Mouse (Mus musculus): Measurements from ENCODE around the gene Macrod2. TPM values are rescaled to one million over a fixed set of nuclear protein-coding genes. Genes with fewer than 3 reads are reported as not detected.

Gene Macrod2
- total RNA-seq, 2 experiments from 2014 or later, result 53.5 to 56.4 TPM

DNA sequence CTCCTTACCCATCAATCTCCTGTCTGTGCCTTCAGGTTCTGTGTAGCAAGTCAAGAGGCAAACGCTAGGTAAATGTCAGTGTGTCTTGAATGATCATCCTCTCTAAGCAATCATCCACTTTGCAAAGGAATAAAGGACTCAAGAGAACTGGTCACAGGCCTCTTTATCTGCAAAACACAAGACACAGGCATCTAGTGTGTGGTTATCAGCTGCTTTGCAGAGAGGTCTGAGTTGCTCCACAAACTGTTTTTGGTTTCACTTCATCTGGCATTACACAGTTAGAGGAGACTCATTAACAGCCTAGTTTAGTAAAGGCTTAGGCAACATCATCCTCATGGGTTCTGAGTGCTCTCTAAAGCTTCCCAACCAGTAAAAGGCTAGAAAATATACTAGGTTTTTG, 2004.4 kb downstream of the Macrod2 start:
- intact Hi-C loops (cut with DNase I), result no loop called here
- no peak for TF ChIP-seq CTCF (IDR thresholded peaks at IDR 0.05)
- no peak overlapping the region for H3K4me3 ChIP-seq
- no peak overlapping the region for H3K27ac ChIP-seq
- no peak for DNase-seq (ENCODE audit: extremely low spot score in 1 of 2, low spot score in 2 of 2)

DNA sequence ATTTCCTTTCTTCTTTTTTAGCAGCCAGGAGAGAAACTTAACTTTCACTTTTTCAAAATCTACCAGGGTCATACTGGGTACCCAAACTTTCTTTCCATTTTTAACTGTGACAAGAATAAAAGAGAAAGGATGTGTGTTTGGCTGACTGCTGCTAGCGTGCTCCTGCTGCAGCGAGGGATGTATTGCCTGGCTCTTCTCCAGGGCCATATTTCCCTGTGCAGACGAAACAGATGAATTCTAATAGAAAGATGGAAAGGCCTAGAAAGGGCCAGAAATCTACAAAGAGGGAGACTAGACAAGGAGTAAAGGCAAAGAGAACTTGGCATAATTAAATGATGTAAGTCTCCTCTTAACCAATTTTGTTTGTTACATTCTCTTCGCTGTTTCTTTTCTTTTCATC, 2005.7 kb downstream of the Macrod2 start:
- intact Hi-C loops (cut with DNase I), result loop anchor here (5.0 kb wide), 2 partner anchors 138 to 1733 kb away; no protein-coding TSS in a partner anchor
- DNase-seq (ENCODE audit: extremely low spot score in 1 of 2, low spot score in 2 of 2), result no peak
- Histone ChIP-seq H3K27ac (peak overlapping the region; percentile 57), H3K4me3 (no peak overlapping the region)
- TF ChIP-seq CTCF (IDR thresholded peaks at IDR 0.05), result no peak

DNA sequence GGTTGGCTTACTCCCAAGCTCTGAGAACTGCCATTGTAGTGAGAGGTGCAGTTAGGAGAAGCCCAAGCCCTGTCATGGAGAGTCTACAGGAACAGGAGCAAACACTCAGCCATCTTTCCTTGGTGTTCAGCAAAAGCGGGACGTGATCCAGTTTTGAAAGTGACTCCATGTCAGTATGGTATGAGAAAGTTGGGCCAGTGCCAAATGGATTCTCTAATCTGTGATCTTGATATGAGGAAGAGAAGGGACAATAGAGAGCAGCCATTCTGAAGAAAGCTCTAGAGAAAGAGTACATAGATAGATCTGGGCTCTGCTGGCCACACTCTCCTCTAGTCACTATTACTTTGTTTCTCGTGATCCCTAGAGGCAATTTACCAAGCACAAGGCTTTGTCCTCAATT, 2006.2 kb downstream of the Macrod2 start:
- DNase-seq (ENCODE audit: extremely low spot score in 1 of 2, low spot score in 2 of 2), result no peak
- intact Hi-C loops (cut with DNase I), result loop anchor here (5.0 kb wide), 2 partner anchors 139 to 1734 kb away; no protein-coding TSS in a partner anchor
- H3K4me3 ChIP-seq, result no peak overlapping the region
- H3K27ac ChIP-seq, result peak overlapping the region; percentile 57
- no peak for TF ChIP-seq CTCF (IDR thresholded peaks at IDR 0.05)

DNA sequence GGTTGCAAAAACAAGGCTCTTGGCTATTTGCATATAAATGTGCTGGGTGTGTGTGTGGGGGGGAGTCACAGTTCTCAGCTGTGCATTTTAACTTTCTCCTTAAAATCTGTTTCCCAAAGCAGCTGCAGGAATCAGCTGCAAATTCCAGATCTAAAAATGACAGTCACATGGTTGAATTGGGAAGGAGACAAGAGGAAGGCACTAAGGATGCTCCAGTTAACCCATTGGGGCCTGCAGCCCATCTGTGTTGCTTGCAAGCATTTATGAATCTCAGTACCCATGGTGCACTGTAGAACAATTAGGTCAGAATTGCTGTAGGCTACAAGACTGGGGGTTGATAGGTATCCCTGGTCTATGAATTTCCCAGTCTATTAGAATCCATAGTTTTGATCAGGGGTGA, 2008.3 kb downstream of the Macrod2 start:
- peak overlapping the region; percentile 77 for H3K27ac ChIP-seq
- no peak for TF ChIP-seq CTCF (IDR thresholded peaks at IDR 0.05)
- peak; percentile 22 to 43 for DNase-seq (ENCODE audit: extremely low spot score in 1 of 2, low spot score in 2 of 2)
- H3K4me3 ChIP-seq, result no peak overlapping the region
- intact Hi-C loops (cut with DNase I), result loop anchor here (5.0 kb wide), 2 partner anchors 141 to 1736 kb away; no protein-coding TSS in a partner anchor

DNA sequence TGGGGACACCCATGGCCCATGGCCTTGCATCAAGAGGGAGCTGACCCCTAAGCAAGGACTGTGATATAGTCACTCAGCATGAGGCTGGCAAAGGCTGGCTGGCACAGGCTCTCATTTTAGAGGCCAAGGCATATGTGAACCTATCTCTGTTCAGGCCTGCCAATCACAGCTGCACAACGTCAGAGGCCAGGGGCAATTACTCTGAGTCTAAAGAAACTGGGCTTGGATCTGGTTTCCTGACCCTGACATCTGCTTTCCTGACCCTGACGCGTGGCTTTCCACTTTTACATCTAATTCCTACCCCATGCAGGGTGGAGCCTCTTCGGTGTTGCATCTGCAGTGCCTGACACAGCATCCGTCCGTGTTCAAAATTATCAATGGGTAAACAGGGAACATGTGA, 2009.2 kb downstream of the Macrod2 start:
- DNase-seq (ENCODE audit: extremely low spot score in 1 of 2, low spot score in 2 of 2), result no peak
- Histone ChIP-seq H3K27ac (peak overlapping the region; percentile 77), H3K4me3 (no peak overlapping the region)
- TF ChIP-seq CTCF (IDR thresholded peaks at IDR 0.05), result no peak
- intact Hi-C loops (cut with DNase I), result loop anchor here (5.0 kb wide), 2 partner anchors 142 to 1737 kb away; no protein-coding TSS in a partner anchor

DNA sequence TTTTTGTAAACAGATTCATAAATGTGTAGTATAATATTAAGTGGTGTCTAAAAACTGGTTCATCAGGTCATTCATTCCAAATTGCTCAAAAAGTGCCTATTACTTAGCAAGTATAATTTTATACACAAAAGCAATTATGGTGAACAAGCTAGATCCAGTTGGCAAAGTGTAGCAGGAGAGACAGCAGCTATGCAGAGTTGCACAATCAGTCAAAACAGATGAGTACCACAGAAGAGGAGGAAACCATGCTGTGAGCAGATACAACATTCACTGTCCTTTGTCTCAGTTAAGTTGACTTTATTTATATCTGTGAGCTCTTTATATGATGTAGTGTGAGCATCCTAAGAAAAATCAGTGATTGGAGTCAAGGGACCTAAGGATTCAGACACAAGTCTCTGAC, 2012.2 kb downstream of the Macrod2 start:
- no peak overlapping the region for H3K27ac ChIP-seq

DNA sequence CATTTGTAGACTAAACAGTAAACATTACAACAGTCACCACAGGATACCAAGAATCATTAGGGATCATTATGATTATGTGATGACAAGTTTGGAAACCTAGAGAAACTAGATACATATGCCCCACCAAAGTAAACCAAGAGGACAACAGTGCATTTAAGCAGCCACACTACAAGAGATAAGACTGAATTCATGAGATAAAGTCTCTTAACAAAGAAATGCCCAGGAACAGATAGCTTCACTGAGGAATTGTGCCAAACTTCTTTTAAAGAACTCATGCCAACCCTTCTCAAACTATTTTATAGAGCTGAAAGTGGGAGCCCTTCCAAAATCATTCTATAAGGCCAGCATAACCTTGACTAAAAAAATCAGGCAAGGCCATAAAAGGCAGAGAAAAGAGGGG, 2015.0 kb downstream of the Macrod2 start:
- no peak for DNase-seq (ENCODE audit: extremely low spot score in 1 of 2, low spot score in 2 of 2)
- intact Hi-C loops (cut with DNase I), result no loop called here
- H3K4me3 ChIP-seq, result no peak overlapping the region
- no peak for TF ChIP-seq CTCF (IDR thresholded peaks at IDR 0.05)
- no peak overlapping the region for H3K27ac ChIP-seq

More for the DNA sequence above, 2012.2 kb downstream of the Macrod2 start:
- DNase-seq (ENCODE audit: extremely low spot score in 1 of 2, low spot score in 2 of 2), result no peak
- H3K4me3 ChIP-seq, result no peak overlapping the region
- no peak for TF ChIP-seq CTCF (IDR thresholded peaks at IDR 0.05)
- intact Hi-C loops (cut with DNase I), result no loop called here

DNA sequence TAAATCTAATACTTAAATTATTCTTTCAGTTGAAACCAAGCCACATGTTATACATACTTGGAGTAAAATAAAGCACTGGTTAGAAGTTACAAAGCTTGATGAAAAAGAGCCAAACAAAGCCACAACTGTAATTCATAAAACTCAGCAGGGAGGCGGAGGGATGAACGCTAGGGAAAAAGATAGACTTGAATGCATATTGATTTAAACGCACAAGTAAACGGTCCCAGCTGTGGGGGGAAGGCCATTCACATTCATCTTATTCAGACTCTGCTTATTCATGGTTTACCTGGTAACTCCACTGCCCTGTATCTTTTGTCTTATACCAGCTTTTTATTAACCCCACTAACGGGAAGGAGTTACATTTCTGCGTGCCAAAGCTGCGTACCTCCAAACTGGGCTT, 2038.0 kb downstream of the Macrod2 start:
- DNase-seq (ENCODE audit: extremely low spot score in 1 of 2, low spot score in 2 of 2), result no peak
- intact Hi-C loops (cut with DNase I), result no loop called here
- no peak overlapping the region for H3K4me3 ChIP-seq
- no peak for TF ChIP-seq CTCF (IDR thresholded peaks at IDR 0.05)
- H3K27ac ChIP-seq, result no peak overlapping the region

DNA sequence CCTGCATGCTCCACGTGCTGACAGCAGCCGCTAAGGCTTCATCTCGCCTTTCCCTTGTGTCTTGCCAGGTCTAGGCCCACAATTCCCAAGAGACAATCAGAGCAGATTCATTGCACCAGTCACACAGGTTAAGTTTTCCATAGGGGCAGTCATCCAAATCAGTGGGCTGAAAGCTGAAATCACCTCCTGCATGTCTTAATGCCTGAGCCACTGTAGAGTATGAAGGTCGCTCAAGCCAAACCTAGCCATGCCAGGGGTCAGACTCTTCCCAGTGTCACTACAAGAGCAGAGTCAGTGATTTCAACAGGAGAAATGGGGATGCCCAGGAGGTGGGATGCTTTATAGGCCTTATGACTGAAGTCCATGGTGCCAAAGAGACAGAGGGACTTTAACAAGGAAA, 2039.6 kb downstream of the Macrod2 start:
- TF ChIP-seq CTCF (IDR thresholded peaks at IDR 0.05), result no peak
- intact Hi-C loops (cut with DNase I), result no loop called here
- no peak overlapping the region for H3K4me3 ChIP-seq
- DNase-seq (ENCODE audit: extremely low spot score in 1 of 2, low spot score in 2 of 2), result no peak
- H3K27ac ChIP-seq, result no peak overlapping the region

DNA sequence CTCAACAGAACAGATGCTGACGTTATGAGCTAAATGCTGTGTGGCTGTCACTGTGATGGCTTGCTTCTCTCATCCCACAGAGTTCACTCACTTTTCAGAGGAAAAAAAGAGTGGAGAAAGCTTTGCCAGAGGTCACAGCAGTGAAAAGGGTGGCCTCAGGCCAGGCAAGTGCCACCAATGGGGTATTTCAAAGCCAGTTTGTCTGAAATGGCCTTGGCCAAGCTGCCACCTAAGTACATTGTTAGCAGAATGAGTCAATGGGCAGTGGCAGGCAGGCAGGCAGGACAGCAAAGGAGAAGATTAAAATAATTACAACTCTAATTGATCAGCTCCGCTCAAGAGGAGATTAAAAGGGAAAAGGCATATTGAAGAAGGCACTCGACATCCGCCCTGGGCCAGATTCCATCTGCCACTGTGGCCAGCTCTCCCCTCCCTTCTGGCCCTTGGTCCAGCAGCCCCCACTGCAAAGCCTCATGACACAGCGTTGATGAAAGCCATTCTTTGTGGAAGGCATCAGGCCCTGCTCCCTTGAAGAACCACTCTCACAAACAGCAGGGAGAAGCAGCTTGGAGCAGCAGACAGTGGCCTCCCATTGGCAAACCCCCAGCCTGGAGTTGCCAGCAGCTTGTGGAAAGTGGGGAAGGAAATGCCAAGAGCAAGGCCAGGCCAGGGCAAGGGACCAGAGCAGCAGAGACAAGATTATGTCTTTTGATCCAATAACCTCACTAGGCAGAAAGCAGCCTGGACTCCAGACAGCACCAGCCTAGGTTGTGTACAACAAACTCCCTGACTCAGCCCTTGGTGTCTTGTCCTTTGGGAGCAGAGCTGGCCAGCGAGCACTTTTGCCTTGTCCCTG, 2042.7 kb downstream of the Macrod2 start:
- Histone ChIP-seq H3K4me3 (no peak overlapping the region), H3K27ac (no peak overlapping the region)
- intact Hi-C loops (cut with DNase I), result no loop called here
- TF ChIP-seq CTCF (IDR thresholded peaks at IDR 0.05), result no peak
- DNase-seq (ENCODE audit: extremely low spot score in 1 of 2, low spot score in 2 of 2), result peak; percentile 16 to 26

Other genes with a start within 250 kb of the Macrod2 start
- gene Gm17374, start 243.3 kb upstream of the Macrod2 start, total RNA-seq (2021), result not detected
- 10 to 100 TPM; 19.1 to 22.2 TPM for gene Esf1, start 224.7 kb upstream of the Macrod2 start, total RNA-seq (2021)
- gene Ndufaf5, start 224.7 kb upstream of the Macrod2 start, total RNA-seq (2021), result 10 to 100 TPM; 50.5 to 51.3 TPM
- not detected for gene Sel1l2, start 5.6 kb upstream of the Macrod2 start, total RNA-seq (2021)

Data from left cerebral cortex, adult 2 months (tissue).